Mouse (Mus musculus) hindbrain, embryonic 10.5 days (tissue): ENCODE results near the gene Barx1. TPM values are rescaled to one million over a fixed set of nuclear protein-coding genes. Genes with fewer than 3 reads are reported as not detected.

Experiments
- DNase-seq: peaks from one replicate; pipeline ENCODE4 v3.0.0-alpha.2; 2017; ENCODE audit warnings: low spot score
- H3K27ac ChIP-seq: fragments of 300-500 bp; sonication (generic); 2 replicates; pipeline ENCODE4 v1.5.1; 2016; ENCODE audit warnings: mild to moderate bottlenecking, moderate library complexity
- H3K27me3 ChIP-seq: fragments of 300-500 bp; sonication (generic); 2 replicates; pipeline ENCODE4 v1.6.1; 2016; ENCODE audit warnings: mild to moderate bottlenecking; ENCODE audit not compliant: poor library complexity, insufficient read depth, severe bottlenecking
- H3K36me3 ChIP-seq: fragments of 300-500 bp; sonication (generic); 2 replicates; pipeline ENCODE4 v1.6.1; 2016; ENCODE audit warnings: mild to moderate bottlenecking, moderate library complexity
- H3K4me1 ChIP-seq: fragments of 300-500 bp; sonication (generic); replicated peaks from 2 replicates; pipeline ENCODE4 v1.6.1; 2016; ENCODE audit warnings: mild to moderate bottlenecking
- H3K4me3 ChIP-seq: fragments of 300-500 bp; sonication (generic); 2 replicates; pipeline ENCODE4 v1.5.1; 2016; ENCODE audit warnings: mild to moderate bottlenecking, moderate library complexity
- H3K9me3 ChIP-seq: fragments of 300-500 bp; sonication (generic); 2 replicates; pipeline ENCODE4 v1.6.1; 2016; ENCODE audit warnings: mild to moderate bottlenecking, moderate library complexity
- WGBS: fragments of 180-500 bp; shearing (Covaris S2); methylation state at CpG from one replicate; pipeline ENCODE4 v1.1.7; 2016; 5-methylcytosine and 5-hydroxymethylcytosine counted together
- polyA plus RNA-seq: library from polyadenylated mRNA; unstranded; fragments of >200 nt; fragmentation: Nextera tagmentation; extraction: Ambion mirVana; gene quantifications from 2 replicates; pipeline ENCODE4 v1.2.1, GENCODE M21; 2016

The Barx1 gene
- polyA plus RNA-seq, 1 experiment from 2014 or later, result 2.9 TPM

GRCm38 (mm10) chr13:48651132-48652065 lies 11.4 kb upstream of the Barx1 start:
- H3K36me3 ChIP-seq, result no peaks in the 10 kb centered on the region
- no peak overlapping the region for H3K27ac ChIP-seq
- DNase-seq, result no peak
- H3K27me3 ChIP-seq, result peaks cover 43% of the 10 kb centered on the region
- peaks cover 4% of the 10 kb centered on the region; the same call in 1 of the 2 replicates for H3K4me1 ChIP-seq
- WGBS, result 70% methylated on average over 6 of the region's 6 CpGs
- H3K9me3 ChIP-seq, result no peaks in the 10 kb centered on the region
- no peak overlapping the region for H3K4me3 ChIP-seq

- H3K27me3 ChIP-seq, result peaks cover 69% of the 10 kb centered on the region
- 11% methylated on average over 14 of the region's 14 CpGs for WGBS
- peak; percentile 68 for DNase-seq
- H3K36me3 ChIP-seq, result no peaks in the 10 kb centered on the region
- no peak overlapping the region for H3K4me3 ChIP-seq
- H3K4me1 ChIP-seq, result peaks cover 8% of the 10 kb centered on the region; the same call in 1 of the 2 replicates
- no peaks in the 10 kb centered on the region for H3K9me3 ChIP-seq
- no peak overlapping the region for H3K27ac ChIP-seq
Observed at GRCm38 (mm10) chr13:48653788-48654770, 8.7 kb upstream of the Barx1 start.

GRCm38 (mm10) chr13:48655637-48656036 lies 7.2 kb upstream of the Barx1 start:
- no peaks in the 10 kb centered on the region for H3K9me3 ChIP-seq
- peaks cover 14% of the 10 kb centered on the region for H3K4me1 ChIP-seq
- DNase-seq, result peak; percentile 66
- 2% methylated on average over 8 of the region's 8 CpGs for WGBS
- peaks cover 85% of the 10 kb centered on the region for H3K27me3 ChIP-seq
- H3K4me3 ChIP-seq, result no peak overlapping the region; the same call in 1 of the 2 replicates
- H3K27ac ChIP-seq, result no peak overlapping the region
- no peaks in the 10 kb centered on the region for H3K36me3 ChIP-seq

DNA sequence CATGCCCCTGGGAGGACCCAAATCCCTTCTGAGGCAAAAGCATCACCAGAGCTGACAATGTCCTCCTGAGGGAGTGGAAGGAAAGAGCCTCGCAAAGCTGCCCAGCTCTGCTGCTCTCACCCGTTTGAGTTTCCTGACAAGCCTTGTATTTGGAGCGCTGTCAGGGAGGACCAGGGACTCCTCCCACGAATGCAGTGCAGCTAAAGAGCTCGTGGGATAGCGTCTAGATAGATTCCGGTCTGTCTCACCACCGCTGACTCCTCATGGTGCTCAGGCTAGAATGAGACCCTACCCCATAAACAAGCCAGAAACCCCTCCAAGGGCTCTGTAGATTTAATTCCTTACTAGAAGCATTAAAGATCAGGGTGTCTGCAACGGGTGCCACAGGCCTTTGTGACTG lies 5.0 kb upstream of the Barx1 start:
- Histone ChIP-seq H3K4me1 (peaks cover 20% of the 10 kb centered on the region), H3K27me3 (peaks cover 98% of the 10 kb centered on the region), H3K9me3 (no peaks in the 10 kb centered on the region), H3K27ac (no peak overlapping the region), H3K36me3 (no peaks in the 10 kb centered on the region), H3K4me3 (no peak overlapping the region)
- 1% methylated on average over 9 of the region's 9 CpGs for WGBS
- DNase-seq, result peak; percentile 40

DNA sequence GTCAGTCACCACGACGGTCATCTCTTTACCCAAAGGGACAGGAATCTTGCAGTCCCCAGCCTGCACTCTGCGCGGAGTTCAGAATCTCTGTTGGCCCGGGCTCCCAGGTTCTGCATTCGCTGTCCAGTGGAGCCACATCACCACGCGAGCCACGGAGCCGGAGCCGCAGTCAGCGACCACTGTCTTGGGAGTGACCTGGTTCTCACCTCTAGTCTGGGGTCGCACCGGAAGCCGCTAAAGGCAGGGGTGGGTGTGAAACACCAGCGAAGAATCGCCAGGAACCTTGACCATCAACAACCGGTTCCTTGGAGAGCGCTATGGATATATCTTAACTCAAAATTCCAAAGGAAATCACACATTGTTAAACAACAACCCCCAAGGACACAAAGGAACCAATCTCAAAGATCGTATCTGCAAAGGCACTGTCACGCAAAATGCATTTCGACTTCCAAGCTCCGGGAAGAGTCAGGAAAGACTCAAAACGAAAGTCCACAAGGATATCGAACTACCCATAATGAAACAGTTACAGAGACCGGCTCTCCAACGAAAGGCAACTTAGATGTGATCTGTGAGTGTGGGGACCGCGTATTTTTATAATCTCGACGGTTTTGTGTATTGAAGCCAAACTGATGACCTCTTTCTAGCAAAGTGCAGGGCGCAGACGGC lies 4.1 kb upstream of the Barx1 start:
- Histone ChIP-seq H3K27ac (no peak overlapping the region), H3K4me1 (peaks cover 29% of the 10 kb centered on the region), H3K27me3 (peaks cover 98% of the 10 kb centered on the region), H3K9me3 (no peaks in the 10 kb centered on the region), H3K36me3 (no peaks in the 10 kb centered on the region), H3K4me3 (no peak overlapping the region)
- peak; percentile 40 for DNase-seq
- under 1% methylated on average over 33 of the region's 33 CpGs for WGBS

GRCm38 (mm10) chr13:48659254-48660220 lies 3.3 kb upstream of the Barx1 start:
- no peaks in the 10 kb centered on the region for H3K36me3 ChIP-seq
- DNase-seq, result peak; percentile 56
- peaks cover 100% of the 10 kb centered on the region for H3K27me3 ChIP-seq
- no peaks in the 10 kb centered on the region for H3K9me3 ChIP-seq
- H3K27ac ChIP-seq, result no peak overlapping the region
- H3K4me1 ChIP-seq, result peaks cover 32% of the 10 kb centered on the region
- peak overlapping the region; percentile 32 for H3K4me3 ChIP-seq
- under 1% methylated on average over 38 of the region's 38 CpGs for WGBS

DNA sequence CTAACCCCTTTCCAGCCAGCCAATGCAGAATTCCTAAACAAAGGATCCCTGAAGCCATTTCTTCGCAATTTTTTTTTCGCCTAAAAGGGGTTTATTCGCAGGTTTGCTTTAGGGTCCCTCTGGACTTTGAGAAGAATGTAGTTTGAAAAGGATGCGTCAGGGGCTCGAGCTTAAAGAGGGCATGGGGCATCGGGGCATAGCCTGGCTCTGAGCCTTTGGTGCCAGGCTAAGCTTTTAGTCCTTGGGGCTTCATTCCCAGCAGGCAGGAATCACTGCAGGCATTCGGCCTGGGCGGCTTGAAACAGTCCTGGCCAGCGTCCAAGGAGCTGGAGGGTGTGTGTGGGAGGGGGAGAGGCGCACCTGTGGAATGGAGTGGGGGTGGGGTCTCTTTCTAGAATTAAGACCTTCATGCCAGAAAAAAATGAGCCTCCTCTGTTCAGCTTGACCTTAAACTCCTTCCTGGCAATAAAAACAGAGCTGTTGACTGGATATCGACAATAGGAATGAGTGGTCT lies 2.5 kb upstream of the Barx1 start:
- no peak for DNase-seq
- no peaks in the 10 kb centered on the region for H3K9me3 ChIP-seq
- no peak overlapping the region for H3K27ac ChIP-seq
- no peaks in the 10 kb centered on the region for H3K36me3 ChIP-seq
- H3K4me1 ChIP-seq, result peaks cover 36% of the 10 kb centered on the region
- peak overlapping the region; percentile 32; the same call in 1 of the 2 replicates for H3K4me3 ChIP-seq
- whole genome bisulfite sequencing, result 3% methylated on average over 11 of the region's 11 CpGs
- H3K27me3 ChIP-seq, result peaks cover 100% of the 10 kb centered on the region

DNA sequence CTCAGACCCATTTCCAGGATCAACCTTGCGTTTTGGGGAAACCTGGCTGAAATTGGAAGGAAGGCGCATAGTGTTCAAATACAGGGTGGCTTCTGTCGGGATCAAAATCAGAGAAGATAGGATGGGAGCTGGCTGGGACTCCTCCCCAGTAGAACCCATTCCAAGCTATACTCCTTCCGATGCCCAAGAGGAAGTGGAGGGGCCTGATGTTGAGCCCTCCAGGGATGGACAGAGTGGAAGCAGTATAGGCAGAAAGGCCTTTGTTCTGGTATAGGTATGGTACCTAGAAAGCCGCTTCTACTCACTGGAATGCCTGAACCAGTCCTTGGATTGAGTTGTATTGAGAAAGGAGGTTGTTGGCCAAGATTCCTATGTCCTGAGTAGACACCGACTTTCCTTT lies 2.1 kb upstream of the Barx1 start:
- H3K36me3 ChIP-seq, result no peaks in the 10 kb centered on the region
- DNase-seq, result no peak
- H3K27ac ChIP-seq, result no peak overlapping the region
- peaks cover 100% of the 10 kb centered on the region for H3K27me3 ChIP-seq
- H3K4me3 ChIP-seq, result no peak overlapping the region
- H3K9me3 ChIP-seq, result no peaks in the 10 kb centered on the region
- WGBS, result 9% methylated on average over 6 of the region's 6 CpGs
- H3K4me1 ChIP-seq, result peaks cover 37% of the 10 kb centered on the region

DNA sequence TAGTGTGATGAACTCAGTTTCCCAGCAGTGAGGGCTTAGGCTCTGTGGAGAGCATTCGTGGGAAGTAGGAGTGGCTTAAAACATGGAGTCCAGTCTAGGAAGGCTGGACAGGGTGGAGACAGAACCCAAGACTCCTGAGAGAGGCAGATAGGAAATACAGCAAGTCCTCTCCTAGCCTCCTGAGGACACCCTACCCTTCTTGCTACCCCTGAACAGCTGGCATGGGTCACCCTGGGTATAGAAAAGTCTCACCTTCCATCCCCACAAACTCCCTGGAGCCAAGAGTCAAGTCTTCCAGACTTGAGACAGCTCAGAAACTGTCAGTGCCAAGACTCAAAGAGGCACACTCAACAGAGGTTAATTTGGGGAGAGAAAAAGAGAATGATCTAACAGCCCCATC lies 1.2 kb upstream of the Barx1 start:
- DNase-seq, result no peak
- peaks cover 39% of the 10 kb centered on the region for H3K4me1 ChIP-seq
- H3K27ac ChIP-seq, result no peak overlapping the region
- H3K27me3 ChIP-seq, result peaks cover 100% of the 10 kb centered on the region
- no peaks in the 10 kb centered on the region for H3K36me3 ChIP-seq
- 11% methylated on average over 1 of the region's 1 CpGs for WGBS
- no peaks in the 10 kb centered on the region for H3K9me3 ChIP-seq
- H3K4me3 ChIP-seq, result no peak overlapping the region

GRCm38 (mm10) chr13:48663211-48663987 lies 601 bp downstream of the Barx1 start:
- Histone ChIP-seq H3K27ac (peak overlapping the region; percentile 29; the same call in 1 of the 2 replicates), H3K27me3 (peaks cover 100% of the 10 kb centered on the region), H3K4me3 (peak overlapping the region; percentile 55), H3K36me3 (no peaks in the 10 kb centered on the region), H3K9me3 (no peaks in the 10 kb centered on the region), H3K4me1 (peaks cover 40% of the 10 kb centered on the region)
- peak; percentile 68 for DNase-seq
- WGBS, result under 1% methylated on average over 54 of the region's 54 CpGs

DNA sequence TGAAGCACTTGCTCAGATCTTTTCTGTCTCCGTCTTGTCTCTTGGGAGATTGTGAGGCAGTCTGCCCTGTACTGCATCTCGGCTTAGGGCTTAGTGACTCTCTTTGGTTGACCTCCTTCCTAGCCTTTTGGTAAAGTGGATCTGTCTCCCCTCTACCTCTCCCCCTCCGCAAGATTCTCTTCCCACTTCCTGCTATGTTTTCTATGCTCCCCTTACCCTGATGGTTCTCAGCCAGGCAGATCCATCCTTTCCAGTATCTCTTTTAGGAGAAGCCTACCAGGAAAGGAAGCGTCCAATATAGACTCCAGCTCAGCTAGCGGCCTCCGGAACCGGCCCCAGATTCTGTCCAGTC lies 1.2 kb downstream of the Barx1 start:
- peak; percentile 50 for DNase-seq
- peaks cover 100% of the 10 kb centered on the region for H3K27me3 ChIP-seq
- H3K36me3 ChIP-seq, result no peaks in the 10 kb centered on the region
- H3K27ac ChIP-seq, result no peak overlapping the region
- 2% methylated on average over 7 of the region's 7 CpGs for WGBS
- peaks cover 43% of the 10 kb centered on the region for H3K4me1 ChIP-seq
- H3K4me3 ChIP-seq, result peak overlapping the region; percentile 55
- H3K9me3 ChIP-seq, result no peaks in the 10 kb centered on the region
